Mouse (Mus musculus) lung, adult 2 months (tissue): ENCODE data around the gene Stmn3. TPM values are rescaled to one million over a fixed set of nuclear protein-coding genes. Genes with fewer than 3 reads are reported as not detected.

ENCODE experiments used
- DNase-seq: peaks from one replicate; pipeline ENCODE4 v3.0.0; 2022
- H3K4me1 ChIP-seq: fragments of 200-500 bp; 2 replicates; pipeline ENCODE4 v1.6.1; 2011; ENCODE audit warnings: low read length; ENCODE audit not compliant: control insufficient read depth, insufficient read depth
- H3K4me3 ChIP-seq: fragments of 200-500 bp; replicated peaks from 2 replicates; pipeline ENCODE3; 2011; ENCODE audit warnings: low read depth, mild to moderate bottlenecking, control low read depth, low read length; ENCODE audit errors: extremely low read depth
- CTCF ChIP-seq: fragments of 200-500 bp; IDR thresholded peaks from 2 replicates; pipeline ENCODE4 v1.5.1; 2011; ENCODE audit warnings: mild to moderate bottlenecking, low read length, control low read depth; ENCODE audit not compliant: insufficient read depth
- POLR2A ChIP-seq: fragments of 200-500 bp; IDR thresholded peaks from 2 replicates; pipeline ENCODE4 v1.6.1; 2011; ENCODE audit warnings: low read depth, mild to moderate bottlenecking, control low read depth, low read length, borderline replicate concordance; ENCODE audit errors: extremely low read depth
- WGBS: fragments of 180-500 bp; shearing (Covaris S2); methylation state at CpG from one replicate; pipeline ENCODE4 v1.1.7; 2018; 5-methylcytosine and 5-hydroxymethylcytosine counted together
- polyA plus RNA-seq: library from polyadenylated mRNA; depleted of rRNA; stranded (reverse); fragments of >200 nt; gene quantifications from 2 replicates; pipeline ENCODE4 v1.2.3, GENCODE M21; 2012; rRNA removed

Gene Stmn3
- polyA plus RNA-seq, 1 experiment: 0.13 TPM

DNA sequence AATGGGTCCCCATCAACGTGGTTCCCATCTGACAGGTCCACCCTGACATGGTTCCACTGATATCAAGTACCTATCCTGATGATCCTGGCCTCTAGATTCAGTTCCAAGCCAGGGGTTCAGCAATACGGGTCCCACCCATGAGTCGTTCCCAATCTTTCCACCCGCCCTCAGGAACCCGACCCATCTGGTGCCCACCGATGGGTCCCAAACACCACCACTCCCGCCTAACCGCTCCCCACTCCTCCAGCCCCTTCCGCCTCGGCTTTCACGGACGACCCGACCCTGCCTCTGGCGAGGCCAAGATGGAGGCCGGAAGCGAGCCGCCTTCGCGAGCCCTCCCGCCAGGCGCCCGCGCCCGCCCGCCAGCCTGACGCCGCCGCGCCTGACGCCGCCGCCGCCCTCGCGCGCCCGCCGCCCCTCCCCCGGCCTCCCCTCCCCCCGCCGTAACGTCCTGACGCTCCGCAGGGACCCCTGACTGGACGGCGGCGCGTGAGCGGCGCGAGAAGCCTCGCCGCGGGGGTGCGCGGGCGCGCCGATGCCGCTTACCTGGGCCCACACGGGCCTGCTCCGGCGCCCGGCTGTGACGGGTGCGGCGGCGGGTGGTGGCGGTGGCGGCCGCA lies 26.9 kb downstream of the Stmn3 start:
- DNase-seq: peak; percentile 81
- Histone ChIP-seq H3K4me3 (peak overlapping the region; percentile 83), H3K4me1 (peaks cover 10% of the 10 kb centered on the region)
- WGBS: under 1% methylated on average over 47 of the region's 71 CpGs
- TF ChIP-seq POLR2A: peak; percentile 93
- no peak for TF ChIP-seq CTCF

DNA sequence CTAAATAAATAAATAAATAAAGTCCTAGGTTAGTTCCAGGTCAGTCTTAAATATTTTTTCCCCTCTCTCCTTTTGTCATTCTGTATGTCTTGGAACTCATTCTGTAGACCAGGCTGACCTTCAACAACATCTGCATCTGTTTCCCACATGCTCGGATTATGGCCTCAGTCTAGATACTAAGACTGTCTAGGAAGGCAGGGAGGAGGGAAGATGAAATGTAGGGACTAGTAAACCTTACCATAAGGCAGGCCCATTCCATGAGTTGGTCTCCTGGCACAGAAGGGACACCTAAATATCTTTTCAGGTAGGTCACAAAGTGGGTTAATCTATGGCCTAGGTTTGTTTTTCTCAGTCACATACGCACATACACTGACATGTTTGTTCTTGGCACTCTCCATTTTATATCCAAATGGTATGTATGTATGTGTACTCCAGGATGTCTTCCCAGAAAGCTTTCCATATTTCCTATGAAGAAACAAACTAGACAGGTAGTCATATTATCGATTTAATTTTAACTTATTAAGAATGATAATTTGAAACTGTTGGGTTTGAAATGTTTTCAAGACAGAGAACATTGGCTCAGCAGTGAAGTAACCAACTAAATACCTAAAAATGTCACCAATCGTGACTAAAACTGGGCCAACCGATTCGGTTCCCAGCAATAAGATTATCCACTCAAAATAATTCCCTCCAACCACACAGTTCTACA lies 27.5 kb downstream of the Stmn3 start:
- H3K4me1 ChIP-seq: peaks cover 10% of the 10 kb centered on the region
- no peak for TF ChIP-seq POLR2A
- H3K4me3 ChIP-seq: peak overlapping the region; percentile 83
- DNase-seq: no peak
- 39% methylated on average over 6 of the region's 6 CpGs for WGBS

DNA sequence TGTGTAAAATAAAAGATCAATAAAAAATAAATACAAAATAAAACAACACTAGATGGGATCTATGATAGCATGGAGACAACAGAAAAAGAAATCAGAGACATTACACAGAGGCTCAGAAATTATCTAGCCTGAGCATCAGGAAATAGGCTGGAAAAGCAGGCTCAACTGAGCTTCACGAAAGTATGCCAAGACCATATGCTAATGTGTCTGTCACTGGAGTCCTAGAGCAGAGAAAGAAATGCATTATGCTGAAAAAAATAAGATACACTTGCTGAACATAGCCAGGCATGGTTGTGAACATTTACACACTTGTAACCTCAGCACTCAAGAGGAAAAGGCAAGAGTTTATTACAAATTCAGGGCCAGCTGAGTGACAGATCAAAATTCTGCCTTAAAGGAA lies 34.3 kb downstream of the Stmn3 start:
- TF ChIP-seq CTCF: no peak
- TF ChIP-seq POLR2A: no peak
- peaks cover 7% of the 10 kb centered on the region for H3K4me1 ChIP-seq
- H3K4me3 ChIP-seq: no peak overlapping the region
- 47% methylated on average over 1 of the region's 1 CpGs for WGBS
- DNase-seq: no peak

DNA sequence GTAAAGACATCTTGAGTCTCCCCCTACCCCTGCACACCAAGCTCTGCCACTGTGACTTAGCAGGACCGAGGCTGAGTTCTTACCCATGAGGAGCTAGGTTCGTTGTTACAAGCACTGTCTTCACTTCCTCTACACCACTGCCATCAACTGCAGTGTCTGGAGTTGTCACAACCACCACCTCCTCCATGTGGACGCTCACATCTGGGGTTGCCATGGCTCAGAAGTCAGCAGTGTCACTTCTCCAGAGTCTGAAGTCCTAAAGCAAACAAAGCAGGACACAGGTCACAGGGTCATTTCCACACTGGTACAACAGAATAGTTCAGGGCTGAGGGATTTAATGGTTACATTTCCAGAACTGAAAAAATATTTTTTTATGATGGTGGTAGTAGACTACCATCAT lies 36.4 kb downstream of the Stmn3 start:
- 46% methylated on average over 3 of the region's 3 CpGs for WGBS
- Histone ChIP-seq H3K4me1 (peaks cover 7% of the 10 kb centered on the region), H3K4me3 (no peak overlapping the region)
- DNase-seq: no peak
- TF ChIP-seq POLR2A (no peak), CTCF (no peak)

DNA sequence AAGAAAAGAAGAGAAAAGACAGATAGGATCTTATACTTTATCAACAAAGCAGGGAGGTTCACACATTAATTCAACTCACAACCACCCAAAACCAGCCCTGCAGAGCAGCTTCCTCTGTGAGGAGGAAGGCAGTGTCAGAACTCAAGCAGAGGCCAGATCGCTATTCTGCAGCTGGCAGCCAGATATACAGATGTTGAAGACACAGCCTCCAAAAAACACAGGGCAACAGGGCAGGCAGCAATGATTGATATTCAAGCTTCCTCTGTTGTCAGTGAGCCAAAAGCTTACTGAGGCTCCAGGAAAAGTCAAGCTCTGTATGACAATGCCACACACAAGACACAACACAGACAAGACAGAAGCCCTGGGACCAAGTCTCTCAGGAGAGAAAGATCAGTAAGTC lies 37.5 kb downstream of the Stmn3 start:
- WGBS: 44% methylated on average over 1 of the region's 1 CpGs
- Histone ChIP-seq H3K4me1 (peaks cover 7% of the 10 kb centered on the region), H3K4me3 (no peak overlapping the region)
- DNase-seq: peak; percentile 15
- no peak for TF ChIP-seq CTCF
- no peak for TF ChIP-seq POLR2A

DNA sequence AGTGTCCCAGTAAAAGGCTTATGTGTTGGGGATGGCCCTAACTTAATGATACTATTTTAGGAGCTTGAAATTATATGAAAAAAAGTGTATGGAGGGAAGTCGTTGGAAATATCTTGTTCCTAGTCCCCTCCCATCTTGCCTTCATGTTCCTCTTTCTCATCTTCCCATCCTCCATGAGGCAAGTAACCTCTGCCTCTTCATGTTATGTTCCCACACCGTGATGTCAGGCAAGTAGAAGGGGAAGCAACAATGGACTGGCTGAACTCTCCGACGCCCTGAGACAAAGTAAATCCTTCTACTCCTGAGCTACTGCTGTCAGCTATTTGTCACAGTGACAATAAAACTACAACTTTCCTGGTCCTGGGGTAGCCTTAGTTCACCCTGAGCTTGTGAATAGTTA lies 39.7 kb downstream of the Stmn3 start:
- WGBS: 67% methylated on average over 4 of the region's 4 CpGs
- TF ChIP-seq CTCF (no peak), POLR2A (no peak)
- no peak for DNase-seq
- H3K4me1 ChIP-seq: peaks cover 8% of the 10 kb centered on the region
- H3K4me3 ChIP-seq: no peak overlapping the region

DNA sequence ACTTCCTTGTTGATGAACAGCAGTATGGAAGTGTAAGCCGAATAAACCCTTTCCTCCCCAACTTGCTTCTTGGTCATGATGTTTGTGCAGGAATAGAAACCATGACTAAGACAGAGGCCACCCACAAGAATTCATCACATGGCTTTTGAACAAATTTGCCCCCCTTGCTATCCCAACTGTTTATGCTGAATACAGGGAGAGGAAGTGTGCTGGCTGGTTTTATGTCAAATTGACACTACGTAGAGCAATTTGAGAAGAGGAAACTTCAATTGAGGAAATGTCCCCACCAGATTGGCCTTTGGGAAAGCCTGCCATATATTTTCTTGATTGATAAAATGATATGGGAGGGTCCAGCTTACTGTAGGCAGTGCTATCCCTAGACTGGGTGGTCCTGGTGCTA lies 40.5 kb downstream of the Stmn3 start:
- peaks cover 8% of the 10 kb centered on the region for H3K4me1 ChIP-seq
- no peak overlapping the region for H3K4me3 ChIP-seq
- TF ChIP-seq CTCF (no peak), POLR2A (no peak)
- DNase-seq: no peak
- 57% methylated on average over 2 of the region's 2 CpGs for WGBS

DNA sequence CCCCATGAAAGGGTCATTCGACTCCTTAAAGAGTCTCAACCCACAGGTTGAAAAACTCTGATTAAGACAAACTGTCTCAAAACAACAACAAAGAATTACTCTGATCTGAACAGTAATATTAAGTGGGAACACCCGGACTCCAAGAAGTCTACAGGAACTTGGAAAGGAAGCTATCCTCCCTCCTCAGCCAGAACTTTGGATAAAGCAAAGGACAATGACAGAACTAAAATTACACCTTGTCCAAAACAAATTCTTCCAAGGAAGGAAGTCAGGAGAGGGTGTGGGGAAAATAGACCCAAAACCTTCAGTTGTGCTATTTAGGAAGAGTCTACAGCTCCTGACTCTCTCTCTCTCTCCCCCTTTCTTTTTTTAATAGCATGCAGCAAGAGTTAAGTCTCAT lies 42.2 kb downstream of the Stmn3 start:
- no peak for TF ChIP-seq CTCF
- TF ChIP-seq POLR2A: no peak
- DNase-seq: no peak
- H3K4me1 ChIP-seq: peaks cover 4% of the 10 kb centered on the region; the same call in 1 of the 2 replicates
- H3K4me3 ChIP-seq: no peak overlapping the region
- 61% methylated on average over 2 of the region's 2 CpGs for WGBS

DNA sequence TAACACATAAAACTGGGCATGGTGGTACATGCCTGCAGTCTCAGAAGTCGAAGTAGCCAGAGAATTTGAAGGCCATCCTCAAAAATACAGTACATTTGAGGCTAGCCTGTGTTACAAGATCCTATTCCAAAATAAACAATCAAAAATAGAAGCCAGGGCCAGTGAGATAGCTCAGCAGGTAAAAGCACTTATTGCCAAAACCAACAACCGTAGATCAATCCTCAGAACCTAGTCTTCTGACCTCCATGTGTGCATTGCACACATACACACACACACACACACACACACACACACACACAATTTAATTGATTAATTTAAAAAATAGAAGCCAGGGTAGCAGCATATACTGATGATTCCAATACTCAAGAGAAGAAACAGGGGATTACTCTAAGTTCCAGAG lies 47.5 kb downstream of the Stmn3 start:
- WGBS: 93% methylated on average over 2 of the region's 2 CpGs
- H3K4me1 ChIP-seq: peaks cover 4% of the 10 kb centered on the region; the same call in 1 of the 2 replicates
- no peak overlapping the region for H3K4me3 ChIP-seq
- DNase-seq: no peak
- TF ChIP-seq POLR2A (no peak), CTCF (no peak)

Other genes with a start within 250 kb of the Stmn3 start
- gene Kcnq2, start 179.2 kb downstream of the Stmn3 start, polyA plus RNA-seq: 0.02 TPM in 2 replicates
- gene Eef1a2, start 157.5 kb downstream of the Stmn3 start, polyA plus RNA-seq: 12.6 and 44.1 TPM in 2 replicates
- gene Ppdpf, start 127.3 kb downstream of the Stmn3 start, polyA plus RNA-seq: 145 and 157 TPM in 2 replicates
- gene Ptk6, start 111.7 kb downstream of the Stmn3 start, polyA plus RNA-seq: 0.29 and 1.6 TPM in 2 replicates
- gene Srms, start 101.3 kb downstream of the Stmn3 start, polyA plus RNA-seq: 7.6 and 7.8 TPM in 2 replicates
- 2.3 and 2.4 TPM in 2 replicates for gene Fndc11, start 94.5 kb downstream of the Stmn3 start, polyA plus RNA-seq
- 49.7 and 54.3 TPM in 2 replicates for gene Helz2, start 72.5 kb downstream of the Stmn3 start, polyA plus RNA-seq
- gene Gmeb2, start 26.5 kb downstream of the Stmn3 start, polyA plus RNA-seq: 22.2 and 26.3 TPM in 2 replicates
- gene Rtel1, start 5.2 kb upstream of the Stmn3 start, polyA plus RNA-seq: 23.1 and 41.0 TPM in 2 replicates
- 39.0 and 44.0 TPM in 2 replicates for gene Zgpat, start 50.4 kb upstream of the Stmn3 start, polyA plus RNA-seq
- 29.1 and 42.9 TPM in 2 replicates for gene Arfrp1, start 50.9 kb upstream of the Stmn3 start, polyA plus RNA-seq
- 60.5 and 89.8 TPM in 2 replicates for gene Lime1, start 65.6 kb upstream of the Stmn3 start, polyA plus RNA-seq
- 14.7 and 17.0 TPM in 2 replicates for gene Zbtb46, start 144.9 kb upstream of the Stmn3 start, polyA plus RNA-seq
- gene Abhd16b, start 178.7 kb upstream of the Stmn3 start, polyA plus RNA-seq: not detected in 2 replicates
- gene Tpd52l2, start 182.6 kb upstream of the Stmn3 start, polyA plus RNA-seq: 44.8 and 47.3 TPM in 2 replicates
- 47.4 and 76.4 TPM in 2 replicates for gene Dnajc5, start 206.0 kb upstream of the Stmn3 start, polyA plus RNA-seq